24 mouse cellular contexts compared by ENCODE assay signal in genomic region chr17:71053134-71053708, GRCm38 (mm10). TPM values are rescaled to one million over a fixed set of nuclear protein-coding genes. Genes with fewer than 3 reads are reported as not detected.
DNase-seq lines count a peak whose midpoint lies in the region; ATAC-seq and TF ChIP-seq lines count a peak whose summit lies in the region.
"Had no signal": no experiment of that assay in that cellular context is flagged by ENCODE, and none has a peak within 500 bp of the region (broad histone marks: within the 10 kb centered on the region; RNA-seq: fewer than 3 reads in every experiment).

No protein-coding gene starts in this region.

- H3K9me3 ChIP-seq in forebrain, embryonic 16.5 days (ENCODE audit: control insufficient read depth, low read length): no peaks in the 10 kb centered on the region
- H3K9me3 ChIP-seq in forebrain, postnatal 0 days (ENCODE audit: low read length): no peaks in the 10 kb centered on the region
- no peaks in the 10 kb centered on the region for H3K9me3 ChIP-seq in kidney, embryonic 14.5 days (ENCODE audit: control insufficient read depth, low read length)
- no peaks in the 10 kb centered on the region for H3K9me3 ChIP-seq in liver, embryonic 13.5 days (replicated peaks)
- H3K9me3 ChIP-seq: forebrain, embryonic 12.5 days; limb, embryonic 13.5 days; midbrain, embryonic 10.5 days; neural tube, embryonic 13.5 days had no signal

- 0 out of 2 replicates have a peak, but pooled peaks have one; percentile 12 for ATAC-seq in forebrain, embryonic 16.5 days
- no peak; the same call in 1 of the 2 replicates for ATAC-seq in forebrain, postnatal 0 days
- ATAC-seq in kidney, embryonic 14.5 days (ENCODE audit: low FRiP score, low TSS enrichment): 0 out of 2 replicates have a peak, but pooled peaks have one; percentile 16
- ATAC-seq in liver, embryonic 13.5 days (ENCODE audit: low read depth): peak; percentile 68
- 0 out of 2 replicates have a peak, but pooled peaks have one; percentile 13 for ATAC-seq in megakaryocyte-erythroid progenitor cell, adult 5-6 weeks (replicated peaks; ENCODE audit: low FRiP score, low TSS enrichment, poor library complexity, severe bottlenecking)
- ATAC-seq: midbrain, embryonic 16.5 days; Patski had no signal

- WGBS in forebrain, embryonic 16.5 days: 80% methylated on average over 6 of the region's 6 CpGs
- 77% methylated on average over 6 of the region's 6 CpGs for WGBS in forebrain, postnatal 0 days
- WGBS in kidney, embryonic 14.5 days: 87% methylated on average over 6 of the region's 6 CpGs
- WGBS in liver, embryonic 13.5 days (ENCODE audit: insufficient replicate concordance): 69% methylated on average over 6 of the region's 6 CpGs

- no peaks in the 10 kb centered on the region for H3K36me3 ChIP-seq in forebrain, embryonic 16.5 days (ENCODE audit: control insufficient read depth, insufficient read depth)
- no peaks in the 10 kb centered on the region for H3K36me3 ChIP-seq in forebrain, postnatal 0 days (ENCODE audit: insufficient read depth)
- no peaks in the 10 kb centered on the region for H3K36me3 ChIP-seq in kidney, embryonic 14.5 days (ENCODE audit: control insufficient read depth, insufficient read depth, low read length)
- H3K36me3 ChIP-seq in liver, embryonic 13.5 days: no peaks in the 10 kb centered on the region
- H3K36me3 ChIP-seq: forebrain, embryonic 12.5 days; limb, embryonic 13.5 days; midbrain, embryonic 10.5 days; neural tube, embryonic 13.5 days had no signal

- no peak overlapping the region for H3K27ac ChIP-seq in forebrain, embryonic 16.5 days (ENCODE audit: low read length)
- no peak overlapping the region for H3K27ac ChIP-seq in forebrain, postnatal 0 days (ENCODE audit: low read depth, low read length)
- H3K27ac ChIP-seq in kidney, embryonic 14.5 days (ENCODE audit: low read depth, low read length): no peak overlapping the region
- H3K27ac ChIP-seq in liver, embryonic 13.5 days: no peak overlapping the region
- H3K27ac ChIP-seq: forebrain, embryonic 12.5 days; hindbrain, embryonic 14.5 days; layer of hippocampus, adult 2 months; limb, embryonic 13.5 days; midbrain, embryonic 10.5 days; neural tube, embryonic 13.5 days had no signal

- no peak overlapping the region for H3K9ac ChIP-seq in forebrain, embryonic 16.5 days (replicated peaks; ENCODE audit: low read depth, low read length)
- no peak overlapping the region for H3K9ac ChIP-seq in forebrain, postnatal 0 days
- H3K9ac ChIP-seq in kidney, embryonic 14.5 days (ENCODE audit: low read depth, low read length): no peak overlapping the region
- no peak overlapping the region for H3K9ac ChIP-seq in liver, embryonic 13.5 days
- H3K9ac ChIP-seq: forebrain, embryonic 12.5 days; hindbrain, embryonic 14.5 days; limb, embryonic 13.5 days; lung, embryonic 14.5 days; neural tube, embryonic 13.5 days had no signal

- no peak for DNase-seq in forebrain, postnatal 0 days
- DNase-seq in kidney, postnatal 14 days: no peak
- DNase-seq in liver, embryonic 13.5 days: no peak
- DNase-seq in layer of hippocampus, adult 18-20 months (ENCODE audit: low spot score in 2 of 2): no peak
- DNase-seq: adrenal gland, postnatal 36 days; cerebellum, adult 9-11 months; gastrocnemius, postnatal 25 days; heart, postnatal 14 days; kidney, postnatal 10 days; lung, embryonic 14.5 days; retina, postnatal 1 day; thymus, postnatal 14 days had no signal

- no peak overlapping the region for H3K4me3 ChIP-seq in forebrain, embryonic 16.5 days (replicated peaks; ENCODE audit: low read length)
- no peak overlapping the region for H3K4me3 ChIP-seq in forebrain, postnatal 0 days (ENCODE audit: low read depth, low read length)
- H3K4me3 ChIP-seq in kidney, embryonic 14.5 days (ENCODE audit: low read length): no peak overlapping the region
- H3K4me3 ChIP-seq in liver, embryonic 13.5 days (replicated peaks): no peak overlapping the region
- H3K4me3 ChIP-seq: forebrain, embryonic 12.5 days; layer of hippocampus, adult 2 months; limb, embryonic 13.5 days; midbrain, embryonic 10.5 days; myocyte; neural tube, embryonic 13.5 days had no signal

- H3K4me2 ChIP-seq in forebrain, embryonic 16.5 days (ENCODE audit: low read length): no peak overlapping the region
- H3K4me2 ChIP-seq in forebrain, postnatal 0 days (ENCODE audit: low read depth): no peak overlapping the region
- no peak overlapping the region for H3K4me2 ChIP-seq in kidney, embryonic 14.5 days (replicated peaks; ENCODE audit: low read depth, low read length)
- no peak overlapping the region for H3K4me2 ChIP-seq in liver, embryonic 13.5 days
- H3K4me2 ChIP-seq: forebrain, embryonic 12.5 days; hindbrain, embryonic 14.5 days; limb, embryonic 13.5 days; lung, embryonic 14.5 days; neural tube, embryonic 13.5 days had no signal

- H3K27me3 ChIP-seq in forebrain, embryonic 16.5 days (replicated peaks; ENCODE audit: control insufficient read depth, insufficient read depth, low read length): no peaks in the 10 kb centered on the region
- H3K27me3 ChIP-seq in forebrain, postnatal 0 days (ENCODE audit: insufficient read depth, low read length): no peaks in the 10 kb centered on the region
- no peaks in the 10 kb centered on the region for H3K27me3 ChIP-seq in kidney, embryonic 14.5 days (ENCODE audit: control insufficient read depth, insufficient read depth, low read length)
- H3K27me3 ChIP-seq in liver, embryonic 13.5 days: no peaks in the 10 kb centered on the region
- H3K27me3 ChIP-seq: forebrain, embryonic 12.5 days; limb, embryonic 13.5 days; neural tube, embryonic 13.5 days; Patski had no signal

- H3K4me1 ChIP-seq in forebrain, embryonic 16.5 days (replicated peaks; ENCODE audit: control insufficient read depth, insufficient read depth, low read length): no peaks in the 10 kb centered on the region
- no peaks in the 10 kb centered on the region for H3K4me1 ChIP-seq in forebrain, postnatal 0 days (ENCODE audit: insufficient read depth)
- H3K4me1 ChIP-seq in kidney, embryonic 14.5 days (ENCODE audit: control insufficient read depth, insufficient read depth, low read length): 0 out of 2 replicates have a peak, but pooled peaks cover 3% of the 10 kb centered on the region
- peaks cover 17% of the 10 kb centered on the region for H3K4me1 ChIP-seq in liver, embryonic 13.5 days (replicated peaks)
- H3K4me1 ChIP-seq: forebrain, embryonic 12.5 days; midbrain, embryonic 10.5 days had no signal

- TF ChIP-seq CTCF in forebrain, postnatal 0 days (IDR thresholded peaks at IDR 0.05; ENCODE audit: low read depth): no peak

RNA-seq across cellular contexts. Expression of gene Myl12a, which starts 50.5 kb away (rescaled TPM):
- 110 and 142 TPM in 2 replicates for polyA plus RNA-seq in forebrain, embryonic 16.5 days (2015; fragmentation: Nextera tagmentation; extraction: Ambion mirVana)
- 35.6 and 37.0 TPM in 2 replicates for total RNA-seq in forebrain, postnatal 0 days (2014; rRNA removed)
- 80.4 and 80.8 TPM in 2 replicates for polyA plus RNA-seq in forebrain, postnatal 0 days (2015; fragmentation: Nextera tagmentation; extraction: Ambion mirVana)
- polyA plus RNA-seq in kidney, embryonic 14.5 days (2014; fragmentation: Nextera tagmentation; extraction: Ambion mirVana): 648 and 687 TPM in 2 replicates
- 237 and 258 TPM in 2 replicates for polyA plus RNA-seq in liver, embryonic 13.5 days (2015; fragmentation: Nextera tagmentation; extraction: Ambion mirVana)
- total RNA-seq in megakaryocyte-erythroid progenitor cell, adult 5-6 weeks (2014; fragmentation: Nextera tagmentation): 185 and 246 TPM in 2 replicates
- total RNA-seq in megakaryocyte-erythroid progenitor cell, adult 5-6 weeks (2017): 162 and 168 TPM in 2 replicates
- 10 to 100 TPM; 36.0 to 37.1 TPM for total RNA-seq in layer of hippocampus, adult 18-20 months (2021)

RNA-seq across cellular contexts. Expression of gene Myom1, which starts 50.8 kb away (rescaled TPM):
- 0.77 and 1.3 TPM in 2 replicates for polyA plus RNA-seq in forebrain, embryonic 16.5 days (2015; fragmentation: Nextera tagmentation; extraction: Ambion mirVana)
- total RNA-seq in forebrain, postnatal 0 days (2014; rRNA removed): 1.5 and 2.0 TPM in 2 replicates
- polyA plus RNA-seq in forebrain, postnatal 0 days (2015; fragmentation: Nextera tagmentation; extraction: Ambion mirVana): 0.52 and 1.2 TPM in 2 replicates
- polyA plus RNA-seq in kidney, embryonic 14.5 days (2014; fragmentation: Nextera tagmentation; extraction: Ambion mirVana): 3.0 and 3.6 TPM in 2 replicates
- polyA plus RNA-seq in liver, embryonic 13.5 days (2015; fragmentation: Nextera tagmentation; extraction: Ambion mirVana): 1.7 and 2.1 TPM in 2 replicates
- 2.8 and 9.2 TPM in 2 replicates for total RNA-seq in megakaryocyte-erythroid progenitor cell, adult 5-6 weeks (2014; fragmentation: Nextera tagmentation)
- total RNA-seq in megakaryocyte-erythroid progenitor cell, adult 5-6 weeks (2017): 1.0 and 1.9 TPM in 2 replicates
- total RNA-seq in layer of hippocampus, adult 18-20 months (2021): 1 to 10 TPM; 1.4 to 2.6 TPM
